Mouse (Mus musculus) G1E (cell line): ENCODE results near the gene Ptprt.

Experiments used
- CTCF ChIP-seq: IDR thresholded peaks from 2 replicates; pipeline ENCODE4 v1.5.1; 2012; ENCODE audit warnings: low read depth, low read length, inconsistent platforms, mixed read lengths
- GATA1 ChIP-seq: IDR thresholded peaks from 2 replicates; pipeline ENCODE4 v1.6.1; 2012; ENCODE audit warnings: borderline replicate concordance, low read length, inconsistent platforms, mixed read lengths
- GATA2 ChIP-seq: IDR thresholded peaks from 2 replicates; pipeline ENCODE4 v1.6.1; 2012; ENCODE audit warnings: low read depth, low read length, inconsistent platforms, borderline replicate concordance
- POLR2AphosphoS5 ChIP-seq: IDR thresholded peaks from 2 replicates; pipeline ENCODE4 v1.6.1; 2012; ENCODE audit warnings: low read depth, low read length, inconsistent platforms; ENCODE audit not compliant: insufficient replicate concordance
- TAL1 ChIP-seq: conservative IDR thresholded peaks from 2 replicates; pipeline ENCODE4 v1.6.1; 2012; ENCODE audit warnings: low read depth, low read length, inconsistent platforms, mixed read lengths

- TF ChIP-seq CTCF = no peak
- no peak for TF ChIP-seq GATA1
- TF ChIP-seq TAL1 = no peak
- no peak for TF ChIP-seq GATA2
- TF ChIP-seq POLR2AphosphoS5 = no peak
These were observed 827.1 kb downstream of the Ptprt start for GRCm38 (mm10) chr2:161833846-161834245.
